1 mouse cellular context compared by ENCODE assay signal in the genomic region with DNA sequence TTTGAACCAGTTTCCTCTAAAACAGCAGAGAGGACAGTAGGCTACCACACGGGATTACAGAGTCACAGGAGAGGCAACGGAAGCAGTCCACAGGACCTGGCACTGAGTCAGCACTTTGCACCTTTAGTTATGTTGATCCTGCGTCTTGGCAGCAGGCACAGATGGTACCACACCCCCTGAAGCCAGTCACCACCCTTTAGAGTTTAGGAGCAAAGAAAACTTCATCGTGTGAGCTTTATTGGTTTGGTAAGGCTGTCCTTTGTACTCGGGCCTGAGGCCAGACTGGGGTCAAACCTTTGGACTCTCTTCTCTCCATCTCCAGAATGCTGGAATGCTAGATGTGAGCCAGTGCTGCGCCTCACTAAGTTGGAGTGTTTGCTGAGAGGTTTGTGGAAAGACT.
TF ChIP-seq lines count a peak whose summit lies in the region.

No protein-coding gene starts in this region.

TF ChIP-seq in MEL, 35 proteins besides CTCF, POLR2A, EP300 and RAD21 (continued from another document):
- TF ChIP-seq GABPA (IDR thresholded peaks at IDR 0.05; ENCODE audit: low read depth, low read length) (no peak), GATA1 (IDR thresholded peaks at IDR 0.05; ENCODE audit: low read depth, low read length) (no peak), MYB (IDR thresholded peaks at IDR 0.05; ENCODE audit: low read depth, low read length) (no peak), USF2 (IDR thresholded peaks at IDR 0.05; ENCODE audit: borderline replicate concordance in 1 of 2, insufficient read depth in 1 of 2, low read depth in 1 of 2, low read length in 2 of 2) (no peak), SMC3 (IDR thresholded peaks at IDR 0.05; ENCODE audit: low read depth, low read length) (no peak), POLR2AphosphoS2 (IDR thresholded peaks at IDR 0.05; ENCODE audit: low read length) (no peak), TBP (IDR thresholded peaks at IDR 0.05; ENCODE audit: low read depth, low read length) (no peak), MAX (IDR thresholded peaks at IDR 0.05; ENCODE audit: low read length) (no peak), CHD1 (IDR thresholded peaks at IDR 0.05; ENCODE audit: low read depth, low read length) (no peak)
